Mouse (Mus musculus): ENCODE results near the gene Lrrc10b. TPM values are rescaled to one million over a fixed set of nuclear protein-coding genes. Genes with fewer than 3 reads are reported as not detected.

The Lrrc10b gene
- polyA plus RNA-seq, 1 experiment = not detected

DNA sequence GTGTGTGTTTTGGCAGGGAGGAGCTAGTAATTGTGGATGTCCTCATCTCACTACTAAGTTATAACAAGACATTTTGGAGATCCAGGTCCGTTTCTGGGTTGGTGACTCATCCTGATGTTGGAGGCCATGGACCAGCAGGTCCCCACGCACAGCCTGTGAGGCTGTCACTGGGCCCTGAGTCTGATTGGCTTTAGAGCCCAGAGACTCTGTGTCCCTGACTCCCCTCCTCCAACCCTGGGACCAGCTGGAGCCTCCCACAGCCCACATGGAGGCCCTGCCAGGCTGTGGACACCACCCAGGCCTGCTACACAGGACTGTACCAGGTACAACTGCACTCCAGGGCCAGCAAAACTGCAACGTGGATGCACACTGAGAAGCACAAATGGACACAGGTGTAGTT is 15.7 kb upstream of the Lrrc10b start:
- TF ChIP-seq CTCF (IDR thresholded peaks at IDR 0.05; ENCODE audit: low read depth, low read length) = no peak
- TF ChIP-seq POLR2A (IDR thresholded peaks at IDR 0.05; ENCODE audit: borderline replicate concordance, low read depth, low read length) = no peak
- H3K4me3 ChIP-seq (ENCODE audit: insufficient read depth, low read length) = no peak overlapping the region
- H3K27ac ChIP-seq (ENCODE audit: insufficient read depth, low read depth, low read length) = no peak overlapping the region
- H3K4me1 ChIP-seq (ENCODE audit: control insufficient read depth, insufficient read depth, low read length) = no peaks in the 10 kb centered on the region

DNA sequence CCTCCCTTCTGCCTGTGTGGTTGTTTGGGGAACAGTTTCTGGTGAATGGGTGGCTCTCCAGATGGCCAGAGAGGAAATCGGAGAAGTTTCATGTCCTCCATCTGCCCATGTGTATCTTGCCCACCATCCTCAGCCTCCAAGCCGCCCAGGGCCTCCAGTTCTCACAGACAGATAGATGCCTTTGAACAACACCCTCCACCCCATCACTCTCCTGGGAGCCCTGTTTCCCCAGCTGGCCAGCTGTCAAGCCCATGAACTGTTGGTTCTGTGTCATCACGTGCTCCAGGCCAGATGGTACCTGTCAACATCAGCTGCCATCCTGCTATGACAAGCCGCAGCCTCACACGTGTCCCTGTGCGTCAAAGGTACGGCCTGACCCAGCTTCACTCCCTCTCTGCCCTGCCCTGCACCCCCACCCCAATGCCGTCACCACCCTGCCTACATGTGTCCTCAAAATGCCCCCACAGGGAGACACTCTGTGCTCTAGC is 11.9 kb upstream of the Lrrc10b start:
- H3K27ac ChIP-seq (ENCODE audit: insufficient read depth, low read depth, low read length) = no peak overlapping the region
- no peak overlapping the region for H3K4me3 ChIP-seq (ENCODE audit: insufficient read depth, low read length)
- TF ChIP-seq CTCF (IDR thresholded peaks at IDR 0.05; ENCODE audit: low read depth, low read length) (no peak), POLR2A (IDR thresholded peaks at IDR 0.05; ENCODE audit: borderline replicate concordance, low read depth, low read length) (no peak)
- H3K4me1 ChIP-seq (ENCODE audit: control insufficient read depth, insufficient read depth, low read length) = no peaks in the 10 kb centered on the region

DNA sequence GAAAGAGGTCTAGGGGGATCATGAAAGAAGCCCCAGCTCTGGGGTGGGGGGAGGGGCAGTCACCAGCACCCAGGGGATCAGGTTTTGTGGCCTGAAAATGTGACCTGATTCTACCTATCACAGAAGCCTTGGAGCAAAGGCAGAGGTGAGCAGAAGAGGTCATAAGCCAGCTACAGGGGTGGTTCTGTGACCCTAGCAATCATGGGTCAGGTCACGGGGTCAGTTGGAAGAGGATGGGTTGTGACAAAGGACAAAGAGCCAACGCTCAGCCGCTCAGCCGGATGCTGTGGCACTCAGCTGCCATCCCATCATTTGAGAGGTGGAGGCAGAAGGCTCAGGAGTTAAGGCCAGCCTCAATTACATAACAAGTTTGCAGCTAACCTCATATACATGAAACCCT is 7.2 kb upstream of the Lrrc10b start:
- Histone ChIP-seq H3K27ac (ENCODE audit: insufficient read depth, low read depth, low read length) (no peak overlapping the region), H3K4me1 (ENCODE audit: control insufficient read depth, insufficient read depth, low read length) (0 out of 2 replicates have a peak, but pooled peaks cover 3% of the 10 kb centered on the region), H3K4me3 (ENCODE audit: insufficient read depth, low read length) (no peak overlapping the region)
- TF ChIP-seq POLR2A (IDR thresholded peaks at IDR 0.05; ENCODE audit: borderline replicate concordance, low read depth, low read length) (no peak), CTCF (IDR thresholded peaks at IDR 0.05; ENCODE audit: low read depth, low read length) (no peak)

DNA sequence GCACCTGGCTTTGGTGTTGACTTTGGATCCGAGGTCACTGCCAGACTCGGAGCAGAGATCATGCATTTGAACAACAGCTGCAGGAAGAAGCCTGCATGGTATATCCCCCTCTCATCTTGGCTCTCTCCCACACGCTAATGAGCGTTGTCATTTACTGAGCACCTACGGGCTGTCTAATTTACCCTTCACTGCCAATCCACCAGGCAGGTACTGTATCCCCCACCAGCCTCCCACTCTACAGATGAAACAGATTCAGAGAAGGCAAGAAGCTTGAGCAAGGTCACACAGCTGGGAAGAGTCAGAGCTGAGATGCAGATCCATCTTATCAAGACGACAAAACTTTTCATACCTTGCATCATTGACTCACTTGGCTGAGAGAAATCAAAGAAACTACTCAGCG is 4.3 kb upstream of the Lrrc10b start:
- no peak for TF ChIP-seq POLR2A (IDR thresholded peaks at IDR 0.05; ENCODE audit: borderline replicate concordance, low read depth, low read length)
- no peak for TF ChIP-seq CTCF (IDR thresholded peaks at IDR 0.05; ENCODE audit: low read depth, low read length)
- no peak overlapping the region for H3K27ac ChIP-seq (ENCODE audit: insufficient read depth, low read depth, low read length)
- no peak overlapping the region for H3K4me3 ChIP-seq (ENCODE audit: insufficient read depth, low read length)
- peaks cover 12% of the 10 kb centered on the region for H3K4me1 ChIP-seq (ENCODE audit: control insufficient read depth, insufficient read depth, low read length)

DNA sequence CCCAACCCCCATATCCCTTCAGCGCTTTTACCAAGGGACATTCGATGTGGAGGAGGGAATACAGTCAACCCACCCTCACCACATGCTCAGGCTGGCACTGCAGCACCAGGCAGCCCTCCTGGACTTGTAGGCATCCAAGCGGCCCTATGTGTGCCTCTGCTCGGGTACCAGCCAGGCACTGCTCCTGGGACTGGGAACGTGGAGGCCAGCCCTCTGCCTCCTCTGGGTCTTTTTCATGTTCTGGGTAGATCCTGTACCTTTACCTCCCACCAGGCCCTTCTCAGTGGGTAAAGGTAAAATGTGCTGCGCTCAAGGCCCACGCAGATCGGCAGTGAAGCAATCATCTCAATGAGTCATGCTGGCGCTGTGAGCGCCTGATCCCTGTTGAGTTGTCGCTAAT is 2.6 kb upstream of the Lrrc10b start:
- no peak for TF ChIP-seq POLR2A (IDR thresholded peaks at IDR 0.05; ENCODE audit: borderline replicate concordance, low read depth, low read length)
- no peak for TF ChIP-seq CTCF (IDR thresholded peaks at IDR 0.05; ENCODE audit: low read depth, low read length)
- H3K27ac ChIP-seq (ENCODE audit: insufficient read depth, low read depth, low read length) = no peak overlapping the region
- H3K4me1 ChIP-seq (ENCODE audit: control insufficient read depth, insufficient read depth, low read length) = peaks cover 12% of the 10 kb centered on the region
- H3K4me3 ChIP-seq (ENCODE audit: insufficient read depth, low read length) = no peak overlapping the region

DNA sequence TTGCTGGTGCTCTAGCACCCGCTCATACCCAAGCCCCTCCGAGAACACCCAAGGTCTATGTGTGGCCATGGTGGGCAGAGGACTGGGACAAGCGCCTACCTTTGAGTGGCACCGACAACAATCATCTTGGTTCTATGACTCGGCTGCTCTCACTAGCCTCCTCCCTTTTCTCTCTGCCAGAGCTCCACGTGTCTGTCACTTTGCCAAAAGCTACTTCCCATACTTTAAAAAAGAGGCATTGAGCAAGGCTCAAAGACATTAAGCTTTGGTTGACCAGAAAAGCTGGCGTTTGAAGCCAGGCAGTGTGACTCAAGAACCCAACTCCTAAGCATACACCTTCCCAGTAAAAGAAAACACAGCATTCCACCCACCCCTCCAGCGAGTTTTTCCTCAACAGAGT is 823 bp upstream of the Lrrc10b start:
- TF ChIP-seq POLR2A (IDR thresholded peaks at IDR 0.05; ENCODE audit: borderline replicate concordance, low read depth, low read length) (no peak), CTCF (IDR thresholded peaks at IDR 0.05; ENCODE audit: low read depth, low read length) (no peak)
- peak overlapping the region; percentile 32 for H3K4me3 ChIP-seq (ENCODE audit: insufficient read depth, low read length)
- H3K27ac ChIP-seq (ENCODE audit: insufficient read depth, low read depth, low read length) = no peak overlapping the region
- H3K4me1 ChIP-seq (ENCODE audit: control insufficient read depth, insufficient read depth, low read length) = peaks cover 12% of the 10 kb centered on the region

DNA sequence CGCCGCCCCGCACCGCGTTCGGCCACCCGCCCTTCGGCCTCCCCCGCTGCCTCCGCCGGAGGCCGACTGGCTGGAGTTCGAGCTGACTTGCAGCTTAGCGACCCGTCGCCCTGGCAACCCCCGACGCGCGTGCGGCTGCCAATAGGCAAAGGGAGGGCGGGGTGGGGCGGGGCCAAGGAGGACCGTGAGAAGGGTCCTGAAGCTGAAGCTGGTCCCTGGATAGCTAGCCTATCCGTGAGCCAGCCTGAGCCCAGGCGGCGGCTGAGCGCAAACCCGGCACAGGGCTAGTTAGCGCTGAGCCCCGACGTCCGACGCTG is 169 bp upstream of the Lrrc10b start:
- TF ChIP-seq CTCF (IDR thresholded peaks at IDR 0.05; ENCODE audit: low read depth, low read length) (no peak), POLR2A (IDR thresholded peaks at IDR 0.05; ENCODE audit: borderline replicate concordance, low read depth, low read length) (no peak)
- H3K4me1 ChIP-seq (ENCODE audit: control insufficient read depth, insufficient read depth, low read length) = peaks cover 12% of the 10 kb centered on the region
- H3K4me3 ChIP-seq (ENCODE audit: insufficient read depth, low read length) = peak overlapping the region; percentile 32
- H3K27ac ChIP-seq (ENCODE audit: insufficient read depth, low read depth, low read length) = no peak overlapping the region

DNA sequence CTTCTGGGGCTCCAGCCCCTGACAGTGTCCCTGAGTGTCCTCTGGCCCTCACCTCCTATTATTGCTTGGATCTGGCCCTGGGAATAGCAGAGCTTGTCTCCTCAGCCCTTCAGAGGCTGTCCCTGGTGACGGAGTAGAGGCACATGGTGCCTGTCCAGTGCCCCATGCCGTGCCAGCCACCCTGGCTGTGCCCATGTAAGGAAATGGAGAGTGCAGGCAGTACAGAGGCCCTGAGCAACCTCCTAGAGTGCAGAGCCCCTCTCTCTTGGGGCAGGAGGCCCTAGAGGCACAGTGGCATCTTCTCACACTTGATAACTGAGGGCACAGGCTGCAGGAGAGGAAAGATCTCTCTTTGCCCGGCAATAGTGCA is 1.9 kb downstream of the Lrrc10b start:
- Histone ChIP-seq H3K4me3 (ENCODE audit: insufficient read depth, low read length) (no peak overlapping the region), H3K4me1 (ENCODE audit: control insufficient read depth, insufficient read depth, low read length) (peaks cover 12% of the 10 kb centered on the region), H3K27ac (ENCODE audit: insufficient read depth, low read depth, low read length) (no peak overlapping the region)
- TF ChIP-seq CTCF (IDR thresholded peaks at IDR 0.05; ENCODE audit: low read depth, low read length) (no peak), POLR2A (IDR thresholded peaks at IDR 0.05; ENCODE audit: borderline replicate concordance, low read depth, low read length) (no peak)

DNA sequence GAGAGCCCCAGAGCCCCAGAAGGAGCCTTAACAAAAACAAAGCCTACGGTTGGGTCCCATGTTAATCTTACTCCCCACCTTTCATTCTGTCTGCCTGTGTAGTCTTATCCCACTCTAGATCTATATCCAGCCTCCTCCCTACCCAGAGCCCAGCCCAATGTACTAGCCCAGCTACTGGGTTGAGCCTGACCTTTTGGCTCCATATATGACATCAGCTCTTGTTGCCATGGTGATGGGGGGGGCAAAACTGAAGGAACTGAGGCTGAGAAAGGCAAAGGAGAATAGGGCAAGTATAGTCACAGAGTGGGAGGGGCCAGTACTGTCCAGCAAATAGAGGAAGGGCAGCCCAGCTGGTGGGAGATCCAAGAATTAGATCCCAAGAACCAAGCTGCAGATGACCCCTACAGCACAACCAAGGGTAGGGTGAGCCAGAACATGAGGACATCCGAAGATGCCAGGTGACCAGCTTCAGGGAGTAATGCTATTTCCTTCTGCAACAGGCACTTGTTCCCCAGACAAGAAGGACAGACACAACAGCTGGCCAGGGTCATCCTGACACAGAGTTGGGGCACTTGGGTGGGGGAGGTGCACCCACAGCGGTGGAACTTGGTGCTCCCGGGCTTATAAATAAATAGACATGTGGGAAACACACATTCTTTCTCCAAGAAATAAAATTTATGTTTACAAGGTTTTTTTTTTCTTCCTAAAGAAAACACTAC is 2.4 kb downstream of the Lrrc10b start:
- Histone ChIP-seq H3K4me3 (ENCODE audit: insufficient read depth, low read length) (no peak overlapping the region), H3K4me1 (ENCODE audit: control insufficient read depth, insufficient read depth, low read length) (peaks cover 11% of the 10 kb centered on the region), H3K27ac (ENCODE audit: insufficient read depth, low read depth, low read length) (no peak overlapping the region)
- TF ChIP-seq CTCF (IDR thresholded peaks at IDR 0.05; ENCODE audit: low read depth, low read length) (no peak), POLR2A (IDR thresholded peaks at IDR 0.05; ENCODE audit: borderline replicate concordance, low read depth, low read length) (no peak)

DNA sequence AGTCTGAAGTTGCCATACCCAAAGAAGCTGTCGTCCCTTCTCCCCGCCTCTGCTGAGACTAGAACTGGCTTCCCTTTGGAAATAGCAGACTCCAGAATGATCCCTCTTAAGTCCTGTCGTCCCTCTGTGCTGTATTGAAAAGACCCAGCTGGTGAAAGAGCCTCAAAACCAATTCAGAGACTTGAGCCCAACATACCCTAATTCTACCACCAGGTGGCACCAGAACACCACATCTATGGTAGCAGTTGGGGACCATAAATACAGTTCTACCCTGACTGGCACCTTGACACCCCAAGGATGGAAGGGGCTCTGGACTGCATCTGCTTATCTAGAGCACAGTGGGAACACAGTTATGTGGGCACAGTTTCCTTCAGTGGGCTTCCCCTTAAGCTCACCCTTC is 7.6 kb downstream of the Lrrc10b start:
- no peaks in the 10 kb centered on the region for H3K4me1 ChIP-seq (ENCODE audit: control insufficient read depth, insufficient read depth, low read length)
- no peak for TF ChIP-seq POLR2A (IDR thresholded peaks at IDR 0.05; ENCODE audit: borderline replicate concordance, low read depth, low read length)
- TF ChIP-seq CTCF (IDR thresholded peaks at IDR 0.05; ENCODE audit: low read depth, low read length) = peak; percentile 47; the same call in 1 of the 2 replicates

More for the DNA sequence above, 7.6 kb downstream of the Lrrc10b start:
- Histone ChIP-seq H3K27ac (ENCODE audit: insufficient read depth, low read depth, low read length) (no peak overlapping the region), H3K4me3 (ENCODE audit: insufficient read depth, low read length) (no peak overlapping the region)

Measured in bone marrow macrophage, adult 2 months (primary cell).